Mouse (Mus musculus) stomach, embryonic 14.5 days (tissue): ENCODE data around the gene Clcn3. TPM values are rescaled to one million over a fixed set of nuclear protein-coding genes. Genes with fewer than 3 reads are reported as not detected.

Experiments used
- ATAC-seq: fragments of 200-750 bp; cut with Nextera tagmentation; 2 replicates; pipeline ENCODE4 v1.8.0; 2017; ENCODE audit warnings: low read depth, moderate TSS enrichment; ENCODE audit not compliant: insufficient number of reproducible peaks, insufficient read depth, low FRiP score
- H3K27ac ChIP-seq: fragments of 300-500 bp; sonication (generic); 2 replicates; pipeline ENCODE4 v1.5.1; 2014; ENCODE audit warnings: mild to moderate bottlenecking, low read length, moderate library complexity, mixed read lengths
- H3K27me3 ChIP-seq: fragments of 300-500 bp; sonication (generic); 2 replicates; pipeline ENCODE4 v1.6.1; 2014; ENCODE audit warnings: low read length, control low read depth, mixed read lengths; ENCODE audit not compliant: control insufficient read depth, insufficient read depth
- H3K36me3 ChIP-seq: fragments of 300-500 bp; sonication (generic); 2 replicates; pipeline ENCODE4 v1.6.1; 2014; ENCODE audit warnings: mild to moderate bottlenecking, control low read depth, low read length, moderate library complexity, mixed read lengths; ENCODE audit not compliant: control insufficient read depth, insufficient read depth
- H3K4me1 ChIP-seq: fragments of 300-500 bp; sonication (generic); 2 replicates; pipeline ENCODE4 v1.6.1; 2014; ENCODE audit warnings: low read length, control low read depth, mixed read lengths; ENCODE audit not compliant: control insufficient read depth, insufficient read depth
- H3K4me2 ChIP-seq: fragments of 300-500 bp; sonication (generic); replicated peaks from 2 replicates; pipeline ENCODE4 v1.6.1; 2014; ENCODE audit warnings: low read depth, low read length, control low read depth
- H3K4me3 ChIP-seq: fragments of 300-500 bp; sonication (generic); 2 replicates; pipeline ENCODE4 v1.5.1; 2014; ENCODE audit warnings: low read depth, low read length, control low read depth
- H3K9ac ChIP-seq: fragments of 300-500 bp; sonication (generic); replicated peaks from 2 replicates; pipeline ENCODE4 v1.6.1; 2014; ENCODE audit warnings: low read depth, mild to moderate bottlenecking, control low read depth, low read length, moderate library complexity, mixed read lengths
- H3K9me3 ChIP-seq: fragments of 300-500 bp; sonication (generic); 2 replicates; pipeline ENCODE4 v1.6.1; 2016; ENCODE audit warnings: low read depth, low read length, control low read depth; ENCODE audit not compliant: control insufficient read depth
- WGBS: fragments of 180-500 bp; shearing (Covaris S2); extraction: QIAGEN DNeasy Blood & Tissue Kit; methylation state at CpG from one replicate; pipeline ENCODE4 v1.1.7; 2014; 5-methylcytosine and 5-hydroxymethylcytosine counted together
- polyA plus RNA-seq: library from polyadenylated mRNA; unstranded; fragments of >200 nt; fragmentation: Nextera tagmentation; extraction: Ambion mirVana; gene quantifications from 2 replicates; pipeline ENCODE4 v1.2.1, GENCODE M21; 2014

Clcn3 gene
- polyA plus RNA-seq, 1 experiment from 2014 or later, result 25.4 TPM

GRCm38 (mm10) chr8:60870231-60871193, 112.6 kb downstream of the Clcn3 start:
- Histone ChIP-seq H3K4me3 (no peak overlapping the region), H3K36me3 (no peaks in the 10 kb centered on the region), H3K9ac (no peak overlapping the region), H3K4me1 (no peaks in the 10 kb centered on the region), H3K4me2 (no peak overlapping the region), H3K27me3 (no peaks in the 10 kb centered on the region), H3K9me3 (no peaks in the 10 kb centered on the region), H3K27ac (no peak overlapping the region)
- ATAC-seq, result no peak
- whole genome bisulfite sequencing, result 78% methylated on average over 13 of the region's 13 CpGs

GRCm38 (mm10) chr8:60869761-60870160, 113.3 kb downstream of the Clcn3 start:
- no peaks in the 10 kb centered on the region for H3K9me3 ChIP-seq
- no peak overlapping the region for H3K4me2 ChIP-seq
- WGBS, result 82% methylated on average over 2 of the region's 2 CpGs
- H3K36me3 ChIP-seq, result no peaks in the 10 kb centered on the region
- H3K27ac ChIP-seq, result no peak overlapping the region
- H3K9ac ChIP-seq, result no peak overlapping the region
- no peaks in the 10 kb centered on the region for H3K4me1 ChIP-seq
- H3K4me3 ChIP-seq, result no peak overlapping the region
- ATAC-seq, result no peak
- H3K27me3 ChIP-seq, result no peaks in the 10 kb centered on the region

GRCm38 (mm10) chr8:60868236-60868965, 114.7 kb downstream of the Clcn3 start:
- Histone ChIP-seq H3K9ac (no peak overlapping the region), H3K27me3 (no peaks in the 10 kb centered on the region), H3K27ac (no peak overlapping the region), H3K4me3 (no peak overlapping the region), H3K4me2 (no peak overlapping the region), H3K4me1 (no peaks in the 10 kb centered on the region), H3K36me3 (no peaks in the 10 kb centered on the region), H3K9me3 (no peaks in the 10 kb centered on the region)
- 90% methylated on average over 4 of the region's 4 CpGs for WGBS
- ATAC-seq, result no peak

GRCm38 (mm10) chr8:60867468-60868115, 115.5 kb downstream of the Clcn3 start:
- Histone ChIP-seq H3K9me3 (no peaks in the 10 kb centered on the region), H3K4me1 (no peaks in the 10 kb centered on the region), H3K9ac (no peak overlapping the region), H3K4me2 (no peak overlapping the region), H3K36me3 (no peaks in the 10 kb centered on the region), H3K4me3 (no peak overlapping the region), H3K27me3 (no peaks in the 10 kb centered on the region), H3K27ac (no peak overlapping the region)
- no peak for ATAC-seq
- WGBS, result 70% methylated on average over 4 of the region's 4 CpGs

- Histone ChIP-seq H3K9ac (no peak overlapping the region), H3K27me3 (no peaks in the 10 kb centered on the region), H3K4me1 (no peaks in the 10 kb centered on the region), H3K4me2 (no peak overlapping the region), H3K36me3 (no peaks in the 10 kb centered on the region), H3K4me3 (no peak overlapping the region), H3K9me3 (no peaks in the 10 kb centered on the region), H3K27ac (no peak overlapping the region)
- ATAC-seq, result no peak
- 32% methylated on average over 3 of the region's 3 CpGs for WGBS
Measured at GRCm38 (mm10) chr8:60865504-60866114, 117.5 kb downstream of the Clcn3 start.

- ATAC-seq, result no peak
- Histone ChIP-seq H3K4me1 (no peaks in the 10 kb centered on the region), H3K4me2 (no peak overlapping the region), H3K9me3 (no peaks in the 10 kb centered on the region), H3K27ac (no peak overlapping the region), H3K36me3 (no peaks in the 10 kb centered on the region), H3K9ac (no peak overlapping the region), H3K27me3 (no peaks in the 10 kb centered on the region), H3K4me3 (no peak overlapping the region)
- WGBS, result 59% methylated on average over 6 of the region's 6 CpGs
Measured at GRCm38 (mm10) chr8:60864875-60865274, 118.2 kb downstream of the Clcn3 start.

GRCm38 (mm10) chr8:60861783-60862182, 121.3 kb downstream of the Clcn3 start:
- Histone ChIP-seq H3K4me2 (no peak overlapping the region), H3K4me1 (no peaks in the 10 kb centered on the region), H3K4me3 (no peak overlapping the region), H3K9ac (no peak overlapping the region), H3K36me3 (no peaks in the 10 kb centered on the region), H3K9me3 (no peaks in the 10 kb centered on the region), H3K27ac (no peak overlapping the region), H3K27me3 (no peaks in the 10 kb centered on the region)
- no peak for ATAC-seq
- 80% methylated on average over 6 of the region's 6 CpGs for WGBS

GRCm38 (mm10) chr8:60860749-60861148, 122.4 kb downstream of the Clcn3 start:
- WGBS, result 76% methylated on average over 3 of the region's 3 CpGs
- H3K27ac ChIP-seq, result no peak overlapping the region

More at GRCm38 (mm10) chr8:60860749-60861148, 122.4 kb downstream of the Clcn3 start:
- Histone ChIP-seq H3K4me2 (no peak overlapping the region), H3K9me3 (no peaks in the 10 kb centered on the region), H3K4me1 (no peaks in the 10 kb centered on the region), H3K9ac (no peak overlapping the region), H3K27me3 (no peaks in the 10 kb centered on the region), H3K36me3 (no peaks in the 10 kb centered on the region), H3K4me3 (no peak overlapping the region)
- no peak for ATAC-seq
